ENCODE assay signal across 8 mouse cellular contexts in genomic region chr3:159840002-159840816, GRCm38 (mm10). TPM values are rescaled to one million over a fixed set of nuclear protein-coding genes. Genes with fewer than 3 reads are reported as not detected.
DNase-seq lines count a peak whose midpoint lies in the region; ATAC-seq and TF ChIP-seq lines count a peak whose summit lies in the region.

No protein-coding gene starts in this region.

- peak; percentile 24 to 49 for DNase-seq in cerebellum, postnatal 10 days
- no peak for DNase-seq in cerebellum, adult 11 months
- peak; percentile 72 for DNase-seq in kidney, adult 9 months
- peak; percentile 83 for DNase-seq in limb, embryonic 14.5 days (ENCODE audit: low spot score)
- peak; percentile 78 for DNase-seq in midbrain, embryonic 14.5 days

- H3K4me2 ChIP-seq in embryonic facial prominence, embryonic 15.5 days (replicated peaks) = peak overlapping the region; percentile 61
- peak overlapping the region; percentile 86 for H3K4me2 ChIP-seq in heart, embryonic 11.5 days
- H3K4me2 ChIP-seq in limb, embryonic 14.5 days (replicated peaks; ENCODE audit: low read depth, low read length, severe bottlenecking) = peak overlapping the region; percentile 74
- H3K4me2 ChIP-seq in midbrain, embryonic 14.5 days (ENCODE audit: low read length) = peak overlapping the region; percentile 72
- peak overlapping the region; percentile 87 for H3K4me2 ChIP-seq in stomach, embryonic 14.5 days (replicated peaks; ENCODE audit: low read depth, low read length)

- H3K27ac ChIP-seq in embryonic facial prominence, embryonic 15.5 days (replicated peaks) = peak overlapping the region; percentile 94
- H3K27ac ChIP-seq in heart, embryonic 11.5 days (ENCODE audit: low read depth, low read length) = peak overlapping the region; percentile 90
- peak overlapping the region; percentile 94 for H3K27ac ChIP-seq in limb, embryonic 14.5 days (replicated peaks; ENCODE audit: low read depth, low read length)
- H3K27ac ChIP-seq in midbrain, embryonic 14.5 days (replicated peaks; ENCODE audit: low read depth, low read length) = peak overlapping the region; percentile 63
- peak overlapping the region; percentile 89 for H3K27ac ChIP-seq in stomach, embryonic 14.5 days (ENCODE audit: low read length)

- peak overlapping the region; percentile 71 for H3K4me3 ChIP-seq in embryonic facial prominence, embryonic 15.5 days (replicated peaks)
- peak overlapping the region; percentile 78 for H3K4me3 ChIP-seq in heart, embryonic 11.5 days (ENCODE audit: low read depth, low read length)
- H3K4me3 ChIP-seq in limb, embryonic 14.5 days (replicated peaks; ENCODE audit: low read length) = peak overlapping the region; percentile 67
- peak overlapping the region; percentile 44 for H3K4me3 ChIP-seq in midbrain, embryonic 14.5 days (replicated peaks; ENCODE audit: low read depth, low read length)
- peak overlapping the region; percentile 78 for H3K4me3 ChIP-seq in stomach, embryonic 14.5 days (ENCODE audit: low read depth, low read length)

- ATAC-seq in embryonic facial prominence, embryonic 15.5 days (ENCODE audit: insufficient number of reproducible peaks, low FRiP score, low TSS enrichment, low read depth) = peak; percentile 66
- peak; percentile 65 for ATAC-seq in heart, embryonic 11.5 days (replicated peaks; ENCODE audit: insufficient number of reproducible peaks, low FRiP score, low TSS enrichment)
- peak; percentile 62 for ATAC-seq in limb, embryonic 14.5 days (ENCODE audit: low FRiP score, low read depth)
- ATAC-seq in midbrain, embryonic 14.5 days (ENCODE audit: low FRiP score, low TSS enrichment) = peak; percentile 71
- ATAC-seq in stomach, embryonic 14.5 days (ENCODE audit: insufficient number of reproducible peaks, insufficient read depth, low FRiP score, low read depth) = peak; percentile 75

- TF ChIP-seq POLR2A in limb, embryonic 14.5 days (IDR thresholded peaks at IDR 0.05; ENCODE audit: borderline replicate concordance, extremely low read depth, insufficient read depth, insufficient read length) = no peak

- no peaks in the 10 kb centered on the region for H3K27me3 ChIP-seq in embryonic facial prominence, embryonic 15.5 days
- H3K27me3 ChIP-seq in heart, embryonic 11.5 days (ENCODE audit: control insufficient read depth, insufficient read depth, low read length) = no peaks in the 10 kb centered on the region
- H3K27me3 ChIP-seq in limb, embryonic 14.5 days (ENCODE audit: control insufficient read depth, insufficient read depth, low read length) = no peaks in the 10 kb centered on the region
- H3K27me3 ChIP-seq in midbrain, embryonic 14.5 days (ENCODE audit: control insufficient read depth, insufficient read depth, low read length) = no peaks in the 10 kb centered on the region
- no peaks in the 10 kb centered on the region for H3K27me3 ChIP-seq in stomach, embryonic 14.5 days (ENCODE audit: control insufficient read depth, insufficient read depth, low read length)

- no peaks in the 10 kb centered on the region for H3K9me3 ChIP-seq in embryonic facial prominence, embryonic 15.5 days (replicated peaks)
- H3K9me3 ChIP-seq in heart, embryonic 11.5 days (replicated peaks; ENCODE audit: control insufficient read depth, low read length) = no peaks in the 10 kb centered on the region
- H3K9me3 ChIP-seq in limb, embryonic 14.5 days (ENCODE audit: control insufficient read depth, low read length) = no peaks in the 10 kb centered on the region
- H3K9me3 ChIP-seq in midbrain, embryonic 14.5 days (ENCODE audit: control insufficient read depth, low read length) = no peaks in the 10 kb centered on the region
- H3K9me3 ChIP-seq in stomach, embryonic 14.5 days (ENCODE audit: control insufficient read depth, low read depth, low read length) = no peaks in the 10 kb centered on the region

- no peaks in the 10 kb centered on the region for H3K36me3 ChIP-seq in embryonic facial prominence, embryonic 15.5 days
- H3K36me3 ChIP-seq in heart, embryonic 11.5 days (ENCODE audit: control insufficient read depth, insufficient read depth, low read length) = no peaks in the 10 kb centered on the region
- H3K36me3 ChIP-seq in limb, embryonic 14.5 days (ENCODE audit: control insufficient read depth, insufficient read depth, low read length) = no peaks in the 10 kb centered on the region
- no peaks in the 10 kb centered on the region for H3K36me3 ChIP-seq in midbrain, embryonic 14.5 days (ENCODE audit: control insufficient read depth, insufficient read depth, low read length)
- H3K36me3 ChIP-seq in stomach, embryonic 14.5 days (ENCODE audit: control insufficient read depth, insufficient read depth, low read length) = no peaks in the 10 kb centered on the region

- H3K4me1 ChIP-seq in embryonic facial prominence, embryonic 15.5 days = peaks cover 4% of the 10 kb centered on the region
- peaks cover 7% of the 10 kb centered on the region for H3K4me1 ChIP-seq in heart, embryonic 11.5 days (ENCODE audit: control insufficient read depth, insufficient read depth, low read length)
- H3K4me1 ChIP-seq in limb, embryonic 14.5 days (ENCODE audit: control insufficient read depth, insufficient read depth, low read length) = peaks cover 8% of the 10 kb centered on the region; the same call in 1 of the 2 replicates
- peaks cover 12% of the 10 kb centered on the region for H3K4me1 ChIP-seq in midbrain, embryonic 14.5 days (ENCODE audit: control insufficient read depth, insufficient read depth, low read length)
- peaks cover 4% of the 10 kb centered on the region; the same call in 1 of the 2 replicates for H3K4me1 ChIP-seq in stomach, embryonic 14.5 days (ENCODE audit: control insufficient read depth, insufficient read depth, low read length)

- WGBS in embryonic facial prominence, embryonic 15.5 days = under 1% methylated on average over 27 of the region's 27 CpGs
- WGBS in heart, embryonic 11.5 days (ENCODE audit: insufficient replicate concordance) = under 1% methylated on average over 27 of the region's 27 CpGs
- under 1% methylated on average over 26 of the region's 27 CpGs for WGBS in limb, embryonic 14.5 days
- WGBS in midbrain, embryonic 14.5 days = under 1% methylated on average over 27 of the region's 27 CpGs
- under 1% methylated on average over 27 of the region's 27 CpGs for WGBS in stomach, embryonic 14.5 days

- H3K9ac ChIP-seq in embryonic facial prominence, embryonic 15.5 days = peak overlapping the region; percentile 69
- peak overlapping the region; percentile 89 for H3K9ac ChIP-seq in heart, embryonic 11.5 days (ENCODE audit: low read depth, low read length)
- H3K9ac ChIP-seq in limb, embryonic 14.5 days (ENCODE audit: low read depth, low read length, severe bottlenecking) = peak overlapping the region; percentile 67
- H3K9ac ChIP-seq in midbrain, embryonic 14.5 days (replicated peaks; ENCODE audit: low read length) = peak overlapping the region; percentile 49
- peak overlapping the region; percentile 76 for H3K9ac ChIP-seq in stomach, embryonic 14.5 days (replicated peaks; ENCODE audit: low read depth, low read length)

RNA-seq across cellular contexts. Expression of gene Wls, which starts 0.7 kb away (rescaled TPM):
- 162 and 168 TPM in 2 replicates for polyA plus RNA-seq in embryonic facial prominence, embryonic 15.5 days (2015; fragmentation: Nextera tagmentation; extraction: Ambion mirVana)
- 128 and 156 TPM in 2 replicates for polyA plus RNA-seq in heart, embryonic 11.5 days (2014; fragmentation: Nextera tagmentation; extraction: Ambion mirVana)
- polyA plus RNA-seq in limb, embryonic 14.5 days (2012; rRNA removed) = 105 and 112 TPM in 2 replicates
- 185 and 205 TPM in 2 replicates for polyA plus RNA-seq in limb, embryonic 14.5 days (2014; fragmentation: Nextera tagmentation; extraction: Ambion mirVana)
- 59.5 and 104 TPM in 2 replicates for polyA plus RNA-seq in midbrain, embryonic 14.5 days (2014; fragmentation: Nextera tagmentation; extraction: Ambion mirVana)
- 127 and 132 TPM in 2 replicates for polyA plus RNA-seq in stomach, embryonic 14.5 days (2014; fragmentation: Nextera tagmentation; extraction: Ambion mirVana)
